Mouse (Mus musculus): ENCODE data around the gene Gm6583.

Gm6583 gene

DNA sequence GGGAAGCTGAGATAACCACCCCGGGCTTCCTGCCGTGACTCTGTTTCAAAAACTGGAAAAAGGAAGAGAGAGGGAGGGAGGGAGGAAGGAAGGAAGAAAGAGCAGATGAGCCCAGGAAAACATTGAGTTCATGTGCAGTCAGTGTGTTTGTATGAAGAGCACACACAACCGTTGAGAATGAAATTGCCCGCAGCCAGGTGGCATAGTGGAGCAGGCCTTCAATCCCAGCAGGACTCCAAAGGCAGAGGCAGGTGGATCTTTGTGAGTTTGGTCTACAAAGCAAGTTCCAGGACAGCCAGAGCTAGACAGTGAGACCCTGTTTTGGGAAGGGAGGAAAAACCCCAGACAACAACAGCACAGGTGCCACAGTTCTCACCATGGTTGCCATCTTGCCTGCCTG is 11.5 kb upstream of the Gm6583 start:
- DNase-seq = no peak

DNA sequence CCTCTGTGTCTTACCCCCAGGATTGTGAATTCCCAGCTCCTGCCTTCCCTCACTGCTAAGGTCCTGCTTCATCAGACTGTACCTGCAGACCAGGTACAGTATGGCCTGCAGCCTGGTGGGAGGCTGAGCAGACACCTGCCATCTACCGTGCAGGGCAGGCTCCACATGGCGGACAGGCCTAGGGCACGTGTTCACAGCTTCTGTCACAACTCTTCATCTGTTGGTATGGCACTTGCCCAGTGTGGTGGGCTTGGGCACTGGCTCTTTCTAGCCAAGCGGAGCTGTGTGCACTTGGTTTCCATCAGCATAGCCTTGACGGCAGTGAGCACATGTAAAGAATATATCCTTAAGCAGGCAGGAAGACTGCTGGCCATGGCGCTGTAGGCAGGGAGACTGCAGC is 11.0 kb upstream of the Gm6583 start:
- DNase-seq = no peak

DNA sequence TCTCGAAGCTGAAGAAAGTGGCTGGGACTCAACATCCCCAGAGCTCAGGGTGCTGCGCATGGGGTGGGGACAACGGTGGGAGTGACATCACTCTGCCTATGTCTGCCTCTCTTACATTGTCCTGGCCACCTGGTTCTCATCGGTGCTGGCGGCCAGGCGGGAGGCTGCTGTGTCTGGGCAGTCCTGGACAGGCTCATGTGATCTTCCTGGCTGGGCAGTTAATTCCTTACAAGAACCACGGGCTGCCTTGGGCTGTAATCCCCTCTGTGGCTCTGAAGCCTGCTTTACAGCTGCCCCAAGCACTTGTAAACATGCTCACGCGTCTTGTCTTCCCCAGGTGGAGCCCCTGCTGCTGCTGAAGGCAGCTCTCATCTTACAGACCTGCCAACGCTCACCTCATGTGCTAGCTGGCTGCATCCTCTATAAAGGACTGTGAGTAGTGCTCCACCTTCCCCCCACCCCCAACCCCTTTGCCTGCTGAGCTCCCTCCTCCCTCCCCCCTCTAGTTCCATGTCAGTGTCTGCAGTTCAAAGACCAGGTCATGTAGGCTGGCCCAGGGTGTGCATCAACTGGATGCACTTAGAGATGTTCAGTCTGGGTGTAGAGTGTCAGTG is 8.5 kb upstream of the Gm6583 start:
- DNase-seq = no peak

DNA sequence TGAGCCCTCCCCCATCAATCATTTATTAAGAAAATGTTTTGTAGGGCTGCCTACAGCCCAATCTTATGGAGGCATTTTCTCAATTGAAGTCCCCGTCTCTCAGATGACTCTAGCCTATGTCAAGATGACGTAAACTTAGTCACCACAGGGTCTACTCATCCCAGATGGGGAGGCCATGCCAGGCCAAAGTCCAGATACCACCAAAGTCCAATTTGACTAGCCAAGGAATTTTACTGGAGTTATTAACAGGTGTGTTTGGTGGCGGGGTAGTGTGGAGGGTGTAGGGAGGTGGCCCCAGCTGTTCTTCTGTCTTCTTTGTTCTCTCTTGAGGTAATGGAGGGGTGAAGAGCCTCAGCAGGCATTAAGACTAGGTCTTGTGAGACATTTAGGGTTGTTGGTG is 4.2 kb upstream of the Gm6583 start:
- no peak for DNase-seq

DNA sequence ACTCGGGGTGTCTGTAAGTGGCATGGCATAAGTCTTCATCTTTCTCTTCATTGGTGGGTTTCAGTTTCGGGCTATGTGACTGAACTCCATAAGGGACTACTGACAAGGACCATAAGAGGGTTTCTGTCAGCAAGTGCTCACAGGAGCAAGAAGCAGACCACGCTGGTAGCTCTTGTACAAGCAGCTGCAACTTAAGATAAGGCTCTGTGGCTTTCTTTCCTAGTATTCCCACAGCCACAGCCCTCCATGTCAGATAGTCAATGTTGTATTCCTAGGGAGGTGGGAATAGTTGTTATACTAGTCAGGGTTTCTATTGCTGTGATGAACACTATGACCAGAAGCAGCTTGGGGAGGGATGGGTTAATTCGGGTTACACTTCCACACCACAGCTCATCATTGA is 3.7 kb upstream of the Gm6583 start:
- no peak for DNase-seq

DNA sequence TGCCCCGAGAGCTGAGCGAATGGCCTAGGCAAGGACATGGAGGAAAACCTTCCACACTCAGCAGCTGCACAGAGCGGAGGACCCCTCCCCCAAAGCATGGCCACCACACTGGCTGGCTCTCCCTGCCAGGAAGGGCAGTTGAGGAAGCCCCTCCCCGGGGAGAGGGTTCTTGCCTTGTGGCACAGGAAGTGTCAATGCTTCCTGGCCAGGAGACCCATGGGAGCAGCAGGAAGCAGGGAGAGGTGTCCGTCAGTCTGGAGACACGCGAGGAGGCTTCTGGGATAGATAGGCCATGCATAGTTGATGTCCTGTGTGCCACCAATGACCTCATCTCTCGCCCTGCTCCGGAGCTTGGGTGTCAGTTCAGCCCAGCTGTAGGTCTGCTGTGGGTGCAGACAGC is 489 bp upstream of the Gm6583 start:
- no peak for DNase-seq

DNA sequence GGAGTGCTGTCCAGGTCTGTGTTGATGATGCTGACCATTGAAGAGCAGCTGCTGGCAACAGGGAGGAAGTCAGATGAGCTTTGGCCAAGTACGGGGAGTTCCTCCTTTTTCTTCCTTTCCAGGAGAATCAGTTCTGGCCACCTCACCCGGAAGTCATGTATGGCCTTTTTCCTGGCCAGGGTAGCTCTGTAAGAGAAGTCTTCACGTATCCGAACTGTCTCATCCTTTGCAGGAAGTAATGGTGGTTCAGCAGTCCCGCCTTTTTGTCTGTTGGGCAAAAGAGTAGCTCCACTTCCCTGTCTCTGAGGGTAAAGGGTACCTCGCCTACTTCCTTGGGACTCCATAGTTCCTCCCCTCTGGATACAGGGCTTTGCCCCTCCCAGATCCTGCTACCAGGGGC is 340 bp downstream of the Gm6583 start:
- DNase-seq = peak; percentile 56

DNA sequence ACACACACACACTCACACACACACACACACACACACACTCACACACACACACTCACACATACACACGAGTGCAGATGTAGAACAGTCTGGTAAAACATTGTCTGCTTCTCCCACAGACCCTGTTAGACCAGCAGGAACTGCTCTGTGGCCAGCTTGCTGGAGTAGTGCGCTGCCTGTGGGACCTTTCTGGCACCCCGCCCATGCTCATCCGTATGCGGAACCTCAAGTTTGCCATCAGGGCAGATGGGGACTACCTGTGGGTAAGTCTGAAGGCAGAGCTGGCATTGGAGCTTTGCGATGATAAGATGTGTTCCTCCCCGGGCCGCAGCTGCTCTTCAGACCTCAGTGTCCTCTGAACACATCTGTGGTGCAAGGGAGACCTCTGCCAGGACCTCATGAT is 6.7 kb downstream of the Gm6583 start:
- DNase-seq = no peak

DNA sequence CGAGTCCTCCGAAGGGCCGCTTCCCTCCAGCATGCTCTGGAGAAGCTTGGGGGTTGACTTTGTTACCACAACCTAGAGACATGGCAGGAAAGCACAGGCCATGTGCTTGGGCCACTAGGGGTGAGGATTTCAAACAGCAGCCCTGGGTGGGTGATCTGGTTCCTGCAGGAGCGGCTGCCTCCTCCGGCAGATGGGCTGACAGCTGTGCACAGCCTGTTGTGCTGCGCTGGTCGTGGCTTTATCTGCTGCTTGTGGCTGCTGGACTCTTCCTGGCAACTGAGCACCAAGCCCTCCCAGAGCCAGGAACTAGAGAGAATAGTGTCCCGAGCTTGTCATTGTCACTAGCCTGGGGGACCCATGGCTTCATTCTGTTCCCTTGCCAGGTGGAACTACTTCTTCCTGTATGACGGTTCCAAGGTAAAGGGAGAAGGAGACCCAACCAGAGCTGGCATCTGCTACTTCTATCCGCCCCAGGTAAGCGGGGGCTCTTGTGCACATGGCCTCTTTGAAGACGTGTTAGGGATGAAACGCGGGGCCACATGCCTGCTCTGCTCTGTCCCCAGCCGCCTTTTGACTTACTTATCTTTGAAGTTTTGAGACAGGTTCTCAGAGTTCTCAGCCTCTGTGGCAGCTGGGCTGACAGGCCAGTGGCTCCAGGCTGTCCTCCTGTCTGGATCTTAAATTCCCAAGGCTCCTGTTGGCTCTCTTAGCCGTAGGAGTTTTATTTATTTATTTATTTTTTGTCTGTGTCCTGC is 9.4 kb downstream of the Gm6583 start:
- DNase-seq = no peak

DNA sequence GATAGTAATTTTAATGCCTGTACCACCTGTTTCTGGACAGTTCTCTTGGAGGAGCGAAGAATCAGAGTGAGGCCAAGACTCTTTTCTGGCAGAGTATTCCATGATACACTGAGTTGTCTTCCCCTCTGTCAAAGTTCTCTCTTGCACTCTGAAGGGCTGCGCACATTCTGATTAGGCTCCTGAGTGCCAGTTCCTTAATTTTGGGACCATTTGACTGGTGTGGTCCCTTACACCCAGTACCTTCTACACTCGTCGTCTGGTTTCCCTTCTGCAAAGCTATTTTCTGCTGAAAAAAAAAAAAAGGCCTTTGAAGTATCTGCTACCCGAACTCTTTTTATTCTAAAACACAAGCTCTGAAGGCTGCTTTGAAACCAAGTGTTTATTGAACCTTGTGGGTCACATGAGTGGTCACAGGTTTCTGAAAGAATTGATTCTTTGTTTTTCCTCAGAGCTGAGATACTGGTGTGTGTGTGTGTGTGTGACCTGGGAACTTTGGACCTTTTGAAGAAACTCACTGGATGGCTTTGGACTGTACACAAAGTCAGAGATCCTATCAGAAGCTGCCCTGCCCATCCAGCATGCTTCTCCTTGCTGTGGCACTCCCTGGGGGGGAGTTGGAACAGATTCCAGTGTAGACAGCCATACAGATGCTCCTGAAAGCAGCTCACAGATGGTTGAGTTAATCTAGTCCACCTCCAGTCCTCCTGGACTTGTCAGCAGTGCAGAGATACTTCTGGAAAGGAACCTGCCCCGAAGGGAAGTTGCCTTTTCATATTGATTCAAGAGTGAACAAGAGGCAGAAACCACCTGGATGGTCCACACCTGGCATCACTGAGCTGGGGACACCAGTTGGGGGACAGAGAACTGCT is 11.5 kb downstream of the Gm6583 start:
- DNase-seq = peak; percentile 84

DNA sequence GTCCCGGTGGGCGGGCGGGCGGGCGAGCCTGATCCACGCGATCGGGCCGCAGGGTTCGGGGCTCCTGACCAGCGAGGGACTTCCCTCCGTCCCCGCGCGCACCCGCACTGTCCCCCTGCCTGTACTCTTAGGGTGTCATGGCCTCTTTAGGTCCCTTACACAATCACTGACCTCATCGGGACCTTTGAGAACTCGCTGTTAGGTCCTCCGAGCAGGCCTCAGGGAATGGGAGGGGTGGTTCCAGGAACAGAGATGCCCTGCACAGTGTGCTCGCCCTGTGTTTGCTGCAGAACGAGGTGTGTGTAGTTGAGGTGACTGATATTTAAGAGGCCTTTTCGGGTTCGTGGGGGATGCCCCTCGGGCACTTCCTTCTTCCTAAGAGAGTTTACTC is 12.6 kb downstream of the Gm6583 start:
- peak; percentile 57 for DNase-seq

DNA sequence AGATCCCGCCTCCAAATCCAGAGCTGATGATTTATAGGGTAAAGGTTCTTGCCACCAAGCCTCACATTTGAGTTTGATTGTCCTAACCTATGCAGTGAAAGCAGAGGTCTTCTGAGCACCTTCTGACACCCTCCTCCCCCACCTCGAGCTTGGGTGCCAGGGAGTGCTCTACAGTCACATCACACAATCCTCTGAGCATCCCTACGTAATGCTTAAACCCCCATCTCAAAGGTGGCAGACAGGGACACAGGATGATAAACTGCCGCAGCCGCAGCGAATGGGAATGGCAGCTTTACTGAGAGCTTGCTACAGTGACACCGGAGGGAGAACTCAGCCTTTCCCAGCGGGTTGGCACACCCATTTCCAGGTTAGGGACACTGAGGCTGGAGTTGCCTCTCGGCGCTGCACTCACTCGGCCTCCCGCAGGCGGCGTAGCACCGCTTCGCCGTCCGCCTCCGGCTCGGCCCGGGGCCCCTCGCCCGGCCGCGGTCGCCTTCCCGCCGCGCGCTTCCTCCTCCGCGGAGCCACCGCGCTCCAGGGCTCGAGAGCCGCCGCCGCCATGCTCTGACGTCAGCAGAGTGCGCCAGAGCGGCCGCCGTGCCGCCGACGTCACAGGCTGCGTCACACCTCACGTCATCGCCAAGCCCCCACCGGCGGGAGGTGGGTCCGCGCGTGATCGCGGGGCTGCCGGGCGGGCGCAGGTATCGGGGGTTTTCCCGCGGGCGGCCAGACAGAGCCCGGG is 13.2 kb downstream of the Gm6583 start, which contains the start of the genes Srrd and Hps4:
TSS of gene Srrd (minus strand) at position 578 of the 742 bp plus-strand sequence.
TSS of gene Hps4 (plus strand) at position 621 of the 742 bp plus-strand sequence.
- peak; percentile 79 for DNase-seq

DNA sequence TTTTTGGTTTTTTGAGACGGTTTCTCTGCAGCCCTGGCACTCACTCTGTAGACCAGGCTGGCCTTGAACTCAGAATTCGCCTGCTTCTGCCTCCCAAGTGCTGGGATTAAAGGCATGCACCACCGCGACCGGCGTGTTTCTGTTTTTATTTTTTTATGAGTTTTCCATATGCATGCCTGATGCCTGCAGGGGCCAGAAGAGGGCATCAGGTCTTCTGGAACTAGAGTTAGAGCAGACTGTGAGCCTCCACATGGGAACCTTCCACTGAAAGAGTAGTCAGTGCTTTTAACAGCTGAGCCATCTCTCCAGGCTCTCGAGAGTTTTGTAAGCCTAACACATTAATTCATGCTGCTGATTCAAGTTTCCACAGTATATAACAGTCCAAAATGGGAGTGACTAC is 16.6 kb downstream of the Gm6583 start:
- DNase-seq = no peak

DNA sequence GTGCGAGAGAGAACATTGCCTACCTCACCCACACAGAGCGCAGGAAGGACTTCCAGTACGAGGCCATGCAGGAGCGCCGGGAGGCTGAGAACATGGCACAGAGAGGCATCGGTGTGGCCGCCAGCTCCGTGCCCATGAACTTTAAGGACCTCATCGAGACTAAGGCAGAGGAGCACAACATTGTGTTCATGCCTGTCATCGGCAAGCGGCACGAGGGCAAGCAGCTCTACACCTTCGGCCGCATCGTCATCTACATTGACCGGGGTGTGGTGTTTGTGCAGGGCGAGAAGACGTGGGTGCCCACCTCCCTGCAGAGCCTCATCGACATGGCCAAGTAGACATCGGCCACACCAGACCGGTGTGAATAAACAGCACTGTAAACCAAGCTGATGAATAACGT is 18.8 kb downstream of the Gm6583 start:
- DNase-seq = no peak

DNA sequence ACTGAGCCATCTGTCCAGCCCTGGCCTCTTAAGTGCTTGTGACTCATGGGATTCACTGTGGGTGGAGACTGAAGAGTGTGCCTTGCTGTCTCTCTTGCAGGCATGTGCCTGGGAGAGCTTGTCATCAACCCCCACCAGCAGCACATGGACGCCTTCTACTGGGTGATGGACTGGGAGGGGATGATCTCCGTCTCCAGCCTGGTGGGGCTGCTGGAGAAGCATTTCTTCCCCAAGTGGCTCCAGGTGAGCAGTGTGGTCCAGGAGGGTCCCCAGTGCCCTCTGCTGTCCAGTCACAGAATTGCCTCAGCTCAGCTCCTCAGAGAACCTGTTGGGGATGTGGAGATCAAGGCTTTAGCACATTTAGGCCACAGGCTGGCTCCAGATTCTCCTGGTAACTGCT is 20.4 kb downstream of the Gm6583 start:
- no peak for DNase-seq

DNA sequence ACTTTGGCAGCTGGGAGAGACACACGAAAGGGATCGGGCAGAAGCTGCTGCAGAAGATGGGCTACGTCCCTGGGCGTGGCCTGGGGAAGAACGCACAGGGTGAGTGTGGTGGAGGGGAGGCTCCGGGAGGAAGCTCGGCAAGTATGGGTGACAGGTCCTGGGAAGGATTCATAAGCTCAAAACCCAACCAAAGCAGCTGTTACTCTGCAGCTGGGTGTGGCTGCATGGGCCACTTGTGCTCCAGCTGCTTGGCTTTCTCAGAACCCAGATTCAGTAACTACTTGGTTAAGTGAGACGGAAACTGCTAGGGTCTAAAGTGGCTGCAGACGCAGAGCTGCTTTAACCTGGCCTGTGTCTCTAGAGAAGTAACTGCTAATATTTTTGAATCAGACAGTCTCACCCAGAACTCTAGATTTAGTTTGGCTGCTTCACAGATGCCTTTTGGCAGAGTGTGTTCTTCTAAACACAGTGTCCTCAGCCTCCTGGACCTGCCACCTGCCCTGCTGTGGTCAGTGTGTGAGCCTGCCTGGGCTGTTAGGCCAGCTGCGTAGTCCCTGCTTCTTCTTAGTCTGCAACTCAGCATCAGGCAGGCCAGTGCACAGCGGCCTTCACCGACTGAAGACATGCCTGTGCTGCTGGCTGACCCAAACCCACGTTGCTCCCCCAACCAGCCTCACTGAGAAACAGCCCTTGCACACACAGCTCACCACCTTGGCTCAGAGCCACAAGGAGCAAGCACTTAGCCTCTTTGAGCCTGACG is 25.8 kb downstream of the Gm6583 start:
- no peak for DNase-seq

DNA sequence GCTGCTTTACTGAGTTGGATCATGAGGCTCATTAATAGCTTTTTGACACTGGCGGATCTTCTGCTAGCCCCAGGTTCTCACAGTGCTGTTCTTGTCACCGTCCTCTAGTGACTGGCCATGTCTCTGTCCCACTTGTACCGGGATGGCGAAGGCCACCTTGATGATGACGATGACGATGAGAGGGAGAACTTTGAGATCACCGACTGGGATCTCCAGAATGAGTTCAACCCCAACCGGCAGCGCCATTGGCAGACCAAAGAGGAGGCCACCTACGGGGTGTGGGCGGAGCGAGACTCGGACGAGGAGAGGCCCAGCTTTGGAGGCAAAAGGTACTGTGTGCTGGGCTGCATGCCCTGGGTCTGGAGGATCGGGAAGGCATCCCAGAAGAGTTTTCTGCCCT is 28.0 kb downstream of the Gm6583 start:
- DNase-seq = no peak

DNA sequence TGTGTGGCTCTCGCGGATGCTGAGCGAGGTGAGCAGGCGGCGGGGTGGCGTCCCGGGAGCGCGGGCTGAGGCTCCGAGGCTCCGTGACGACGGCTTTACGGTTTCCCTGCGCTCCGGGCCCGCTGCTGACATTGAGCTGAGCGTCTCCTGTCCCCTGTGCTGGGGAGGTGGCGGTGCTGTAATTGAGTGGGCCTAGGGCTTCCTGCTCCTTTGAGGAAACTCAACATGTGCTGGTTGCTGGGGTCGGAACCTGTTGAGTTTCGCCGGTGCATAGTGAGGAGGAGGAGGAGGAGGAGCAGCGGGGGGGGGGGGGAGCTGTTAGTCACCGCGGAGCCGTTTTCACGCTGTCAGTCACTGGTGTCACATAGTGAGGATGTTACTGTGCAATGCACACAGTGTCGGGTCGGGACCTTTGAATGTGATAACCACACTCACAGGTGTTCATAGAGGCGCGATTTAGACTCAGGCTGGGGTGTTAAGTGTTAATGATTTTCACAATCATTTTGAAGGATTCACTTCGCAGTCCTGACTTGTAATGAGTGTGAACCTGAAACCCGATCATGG is 29.3 kb downstream of the Gm6583 start:
- no peak for DNase-seq

DNA sequence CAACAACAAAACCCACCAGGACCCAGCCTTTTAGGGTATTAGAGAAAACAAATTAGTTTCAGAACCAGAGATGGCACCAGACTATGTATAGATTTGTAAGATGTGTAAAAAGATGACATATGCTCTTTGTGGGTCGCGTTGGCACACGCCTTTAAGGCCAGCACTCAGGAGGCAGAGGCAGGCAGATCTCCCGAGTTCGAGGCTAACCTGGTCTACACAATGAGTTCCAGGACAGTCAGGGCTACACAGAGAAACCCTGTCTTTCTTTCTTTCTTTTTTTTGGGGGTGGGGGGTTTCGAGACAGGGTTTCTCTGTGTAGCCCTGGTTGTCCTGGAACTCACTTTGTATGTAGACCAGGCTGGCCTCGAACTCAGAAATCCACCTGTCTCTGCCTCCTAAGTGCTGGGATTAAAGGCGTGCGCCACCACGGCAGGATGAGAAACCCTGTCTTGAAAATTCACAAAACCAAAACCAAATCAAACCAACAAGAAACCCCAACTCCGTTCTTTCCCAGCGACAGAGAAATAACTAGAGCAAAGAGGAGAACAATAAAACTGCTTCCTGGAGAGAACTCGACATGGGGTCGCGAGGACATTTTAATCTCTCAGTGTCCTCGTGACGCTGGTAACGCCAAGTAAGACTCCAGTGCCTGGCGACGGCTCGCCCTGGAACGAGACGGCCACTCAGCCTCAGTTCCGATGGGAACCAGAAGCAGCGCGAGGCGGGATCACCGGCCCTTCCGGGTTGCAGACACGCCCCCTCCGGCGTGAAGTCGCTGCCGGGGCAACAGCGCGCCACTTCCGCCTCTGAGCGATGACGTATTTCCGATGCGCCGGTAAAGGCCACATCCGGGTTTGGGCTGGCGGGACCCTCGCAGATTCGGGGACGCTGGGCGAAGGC is 30.0 kb downstream of the Gm6583 start, which contains the start of gene Tfip11:
TSS of gene Tfip11 (plus strand) at position 813 of the 900 bp plus-strand sequence.
- peak; percentile 95 for DNase-seq

All from layer of hippocampus, adult 9-11 months (tissue).